Mouse (Mus musculus) adrenal gland, postnatal 10 days (tissue): ENCODE data around the gene Noc4l. TPM values are rescaled to one million over a fixed set of nuclear protein-coding genes. Genes with fewer than 3 reads are reported as not detected.

ENCODE experiments used
- DNase-seq: peaks from one replicate; pipeline ENCODE4 v3.0.0; 2021; ENCODE audit warnings: mixed read lengths
- long read RNA-seq, 2 experiments: library from polyadenylated mRNA; stranded (forward); transcript quantifications; one replicate each; pipeline ENCODE4 v2.0.0; 2021
- total RNA-seq, 2 experiments: library from RNA; stranded (reverse); gene quantifications; 2 replicates each; pipeline ENCODE4 v1.2.3; 2021

Noc4l gene
- 10 to 100 TPM; 18.2 to 19.1 TPM for total RNA-seq
- long read RNA-seq, experiment 1, transcript Noc4l-201 (15 exons, 2,075 nt): major isoform, 23 of 36 reads
- long read RNA-seq, experiment 1, partial matches to known transcripts: 6 of 36 reads
- long read RNA-seq, experiment 1, other reads (novel, unspliced or antisense): 7 of 36 reads
- long read RNA-seq, experiment 2, transcript Noc4l-201 (15 exons, 2,075 nt): major isoform, 19 of 21 reads
- long read RNA-seq, experiment 2, partial matches to known transcripts: 0 of 21 reads
- long read RNA-seq, experiment 2, other reads (novel, unspliced or antisense): 2 of 21 reads

DNA sequence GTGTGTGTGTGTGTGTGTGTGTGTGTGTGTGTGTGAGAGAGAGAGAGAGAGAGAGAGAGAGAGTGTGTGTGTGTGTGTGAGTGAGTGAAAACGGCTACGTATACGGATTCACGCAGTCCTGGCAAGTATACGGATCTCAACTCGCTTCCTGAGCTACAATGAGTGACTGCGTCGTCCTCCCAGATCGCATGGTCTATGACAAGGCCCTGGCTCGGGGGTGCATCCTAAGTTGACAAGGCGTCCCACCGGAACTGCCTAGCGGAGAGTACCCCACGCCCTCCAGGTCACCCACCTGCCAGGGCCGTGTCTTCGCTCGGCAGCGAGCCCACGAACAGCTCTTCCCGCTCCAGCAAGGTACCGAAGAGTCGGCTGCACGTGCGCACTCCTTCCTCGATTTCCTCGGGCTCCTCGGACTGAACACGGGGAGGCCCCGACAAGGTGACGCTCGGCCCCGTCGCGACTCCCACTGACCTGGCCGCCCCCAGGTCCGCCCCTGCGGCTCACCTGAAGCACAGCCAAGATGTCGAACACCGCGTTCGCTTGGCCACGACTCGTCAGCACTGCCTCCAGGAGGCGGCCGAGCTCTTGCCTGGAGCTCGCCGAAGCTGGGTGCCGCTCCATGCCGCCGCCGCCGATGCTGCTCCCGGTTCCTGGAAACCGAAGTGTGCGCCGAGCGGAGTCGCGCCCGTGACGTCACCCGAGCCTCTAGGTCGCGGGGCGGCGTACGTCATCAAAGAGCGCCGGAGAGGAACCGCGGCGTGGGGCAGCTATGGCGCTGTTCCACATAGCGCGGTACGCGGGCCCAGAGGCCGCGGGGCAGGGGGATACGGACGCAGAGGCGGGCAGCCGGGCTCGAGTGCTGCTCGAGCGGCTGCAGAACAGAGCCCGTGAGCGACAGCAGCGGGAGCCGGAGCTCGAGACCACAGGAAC lies at the start of gene Noc4l, which contains the start of gene Ddx51:
Gene Noc4l (minus strand): TSS at position 699 of the 930 bp plus-strand sequence.
Gene Ddx51 (plus strand): TSS at position 733 of the 930 bp plus-strand sequence.
- DNase-seq: peak; percentile 98

DNA sequence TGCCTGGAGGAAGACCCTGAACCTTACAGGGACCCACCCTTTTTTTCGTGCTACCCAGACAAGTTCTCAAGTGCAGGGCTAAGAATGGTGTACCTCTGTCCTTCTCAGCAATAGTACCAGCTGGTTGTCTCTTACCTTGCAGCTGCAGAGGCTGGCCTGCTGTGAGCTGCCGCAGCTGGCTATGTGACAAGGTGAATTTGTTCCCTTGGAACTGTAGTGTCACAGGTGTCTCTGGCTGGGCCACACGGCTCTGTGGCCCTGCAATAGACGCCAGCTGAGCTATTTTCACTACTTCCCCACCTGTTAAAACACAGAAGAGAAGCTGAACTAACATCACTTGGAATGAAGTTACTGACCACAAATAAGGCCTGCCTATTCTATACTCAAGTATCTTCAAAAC lies 45.4 kb upstream of the Noc4l start:
- no peak for DNase-seq

GRCm38 (mm10) chr5:110682041-110682440 lies 28.8 kb upstream of the Noc4l start:
- no peak for DNase-seq

GRCm38 (mm10) chr5:110665486-110666121 lies 12.4 kb upstream of the Noc4l start:
- no peak for DNase-seq

DNA sequence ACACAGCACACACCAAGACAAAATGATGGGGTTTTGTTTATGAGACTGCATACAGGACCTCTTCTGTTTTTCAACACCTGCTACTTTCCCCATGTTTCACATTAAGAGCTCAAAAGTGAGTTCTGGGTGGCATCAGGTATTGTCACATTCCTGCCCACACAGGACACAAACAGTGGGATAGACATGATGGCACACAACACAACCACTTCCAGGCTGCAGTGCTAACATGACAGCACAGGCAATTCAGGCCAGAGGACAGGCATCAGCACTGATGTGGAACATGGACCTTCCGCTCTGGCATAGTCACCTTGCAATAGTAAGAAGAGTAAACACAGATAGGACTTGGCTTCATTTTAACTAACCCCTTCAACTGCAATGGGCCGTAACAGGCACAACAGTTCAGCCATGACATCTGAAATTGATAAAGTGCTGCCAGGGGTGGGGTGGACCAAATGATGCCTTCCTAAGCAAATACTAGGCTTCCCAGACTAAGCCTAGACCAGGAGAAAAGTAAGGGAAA lies 11.6 kb upstream of the Noc4l start:
- no peak for DNase-seq

GRCm38 (mm10) chr5:110664041-110664440 lies 10.8 kb upstream of the Noc4l start:
- no peak for DNase-seq

GRCm38 (mm10) chr5:110659682-110660081 lies 6.5 kb upstream of the Noc4l start:
- DNase-seq: no peak

GRCm38 (mm10) chr5:110653686-110654085 lies 469 bp upstream of the Noc4l start:
- no peak for DNase-seq

DNA sequence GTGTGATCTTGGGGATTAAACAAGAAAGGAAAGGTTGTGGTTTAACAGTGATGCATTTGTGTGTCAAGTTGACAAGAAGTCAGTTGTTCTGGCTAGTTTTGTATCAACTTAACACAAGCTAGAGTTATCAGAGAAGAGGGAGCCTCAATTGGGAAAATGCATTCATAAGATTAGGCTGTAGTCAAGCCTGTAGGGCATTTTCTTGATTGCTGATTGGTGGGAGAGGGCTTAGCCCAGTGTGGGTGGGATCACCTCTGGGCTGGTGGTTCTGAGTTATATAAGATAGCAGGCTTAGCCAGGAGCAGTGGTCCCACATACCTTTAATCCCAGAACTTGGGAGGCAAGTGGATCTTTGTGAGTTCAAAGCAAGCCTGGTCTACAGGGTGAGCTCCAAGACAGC lies 6.8 kb downstream of the Noc4l start:
- DNase-seq: no peak

GRCm38 (mm10) chr5:110639459-110639858 lies 13.8 kb downstream of the Noc4l start:
- peak; percentile 76 for DNase-seq

DNA sequence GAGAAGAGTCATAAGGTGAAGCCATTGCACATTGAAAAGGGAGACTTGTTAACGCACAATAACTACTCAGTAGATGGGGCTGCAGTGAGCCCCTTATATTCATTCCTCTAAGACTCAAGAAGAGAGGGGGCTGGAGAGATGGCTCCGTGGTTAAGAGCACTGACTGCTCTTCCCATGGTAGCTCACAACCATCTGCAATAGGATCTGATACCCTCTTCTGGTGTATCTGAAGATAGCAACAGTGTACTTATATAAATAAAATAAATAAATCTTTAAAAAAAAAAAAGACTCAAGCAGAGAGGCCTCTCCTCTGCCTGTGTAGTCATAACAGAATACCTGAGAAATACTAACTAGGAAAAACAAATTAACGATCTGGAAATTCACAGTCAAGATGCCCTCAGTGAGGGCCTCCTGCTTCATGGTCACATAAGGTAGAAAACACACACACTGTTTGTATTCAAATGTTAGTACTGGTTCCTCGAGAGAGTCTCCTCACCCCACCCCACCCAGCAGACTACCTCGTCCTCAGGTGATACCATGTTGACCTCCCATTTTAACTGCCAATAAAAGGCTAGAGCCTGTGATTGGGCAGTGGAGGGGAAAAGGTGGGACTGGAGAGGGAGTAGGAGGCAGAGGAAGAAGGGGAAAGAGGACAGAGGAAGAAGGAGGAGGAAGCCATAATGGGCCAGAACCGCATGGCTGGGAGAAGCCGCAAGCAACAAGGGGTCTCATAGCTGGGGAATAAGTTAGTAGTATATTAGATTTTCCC lies 14.7 kb downstream of the Noc4l start:
- DNase-seq: no peak

- no peak for DNase-seq
Measured at GRCm38 (mm10) chr5:110635951-110636707, 17.1 kb downstream of the Noc4l start.

GRCm38 (mm10) chr5:110629525-110630120 lies 23.6 kb downstream of the Noc4l start:
- peak; percentile 86 for DNase-seq

DNA sequence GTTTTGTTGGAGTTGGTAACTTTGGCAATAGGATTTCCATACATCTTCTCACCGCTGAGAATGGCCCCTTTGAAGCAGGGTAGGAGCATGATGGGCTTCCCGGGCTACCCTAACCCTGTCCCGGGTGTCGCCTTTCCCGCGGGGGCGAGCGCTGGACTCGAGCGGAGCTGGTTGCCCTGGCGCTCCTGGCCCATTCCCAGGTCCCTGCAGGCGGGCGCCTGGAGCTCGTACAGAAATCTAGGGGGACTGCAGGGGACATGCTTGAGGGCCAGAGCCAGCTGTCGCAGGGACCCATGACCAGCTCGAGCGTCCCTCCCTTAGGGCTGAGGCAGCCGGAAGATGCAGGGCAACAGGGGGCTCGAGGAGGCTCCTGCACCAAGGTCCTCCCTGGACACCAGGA lies 25.1 kb downstream of the Noc4l start:
- peak; percentile 19 for DNase-seq

DNA sequence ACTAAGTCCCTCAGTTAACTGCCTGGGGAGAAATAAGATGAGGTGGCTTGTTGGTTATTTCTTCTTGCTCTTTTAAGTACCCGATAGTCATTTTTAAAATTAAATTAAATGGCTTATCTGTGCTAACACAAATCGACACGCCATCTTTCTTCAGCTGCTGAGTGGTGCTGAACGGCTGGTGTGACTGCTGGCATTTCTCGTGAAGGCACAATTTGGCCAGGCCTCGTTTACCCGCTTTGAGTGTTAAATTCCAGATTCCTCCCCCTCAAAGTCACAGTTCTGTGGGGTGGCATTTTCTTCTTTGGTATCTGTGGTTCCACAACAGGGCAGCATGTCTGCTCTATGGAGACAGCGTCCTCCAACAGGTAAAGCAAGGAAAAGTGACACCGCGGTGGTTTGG lies 25.9 kb downstream of the Noc4l start:
- no peak for DNase-seq

DNA sequence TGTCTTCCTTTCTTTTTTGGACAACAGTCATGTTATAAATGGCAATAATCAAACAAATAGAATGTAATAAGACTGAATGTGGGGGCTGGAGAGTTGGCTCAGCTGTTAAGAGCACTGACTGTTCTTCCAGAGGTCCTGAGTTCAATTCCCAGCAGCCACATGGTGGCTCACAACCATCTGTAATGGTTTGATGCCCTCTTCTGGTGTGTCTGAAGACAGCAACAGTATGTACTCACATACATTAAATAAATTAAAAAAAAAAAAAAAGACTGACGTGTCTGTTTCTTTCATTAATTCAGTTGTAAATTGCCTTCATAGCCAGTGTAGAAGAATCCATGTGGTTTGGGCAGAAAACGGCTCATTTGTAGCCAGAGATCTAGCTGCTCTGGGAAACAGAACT lies 28.9 kb downstream of the Noc4l start:
- DNase-seq: no peak

GRCm38 (mm10) chr5:110619226-110619625 lies 34.0 kb downstream of the Noc4l start:
- no peak for DNase-seq

GRCm38 (mm10) chr5:110611435-110612158 lies 41.6 kb downstream of the Noc4l start:
- no peak for DNase-seq

DNA sequence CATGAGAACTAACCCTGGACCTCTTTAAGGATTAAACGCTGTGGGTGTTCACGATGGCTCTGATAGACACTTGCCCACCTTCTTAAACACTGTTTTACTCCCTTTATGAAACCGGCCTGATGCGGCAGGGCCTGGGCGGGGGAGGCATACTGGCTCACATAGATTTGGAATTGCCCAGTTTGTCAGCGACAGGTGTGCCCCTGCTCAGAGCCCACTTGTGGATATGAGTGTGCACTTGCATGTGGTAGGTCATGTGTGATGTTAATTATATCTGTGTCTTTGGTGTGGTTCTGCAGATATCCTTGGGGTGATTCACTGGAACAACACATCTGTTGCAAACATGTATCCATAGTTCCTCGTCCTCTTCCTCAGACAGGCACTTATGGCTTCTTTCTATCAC lies 42.7 kb downstream of the Noc4l start:
- DNase-seq: no peak

GRCm38 (mm10) chr5:110609868-110610267 lies 43.3 kb downstream of the Noc4l start:
- no peak for DNase-seq
